Mouse (Mus musculus) olfactory bulb, adult 2 months (tissue): ENCODE results near the gene Tbc1d23.

Source experiments
- CTCF ChIP-seq: fragments of 200-500 bp; IDR thresholded peaks from 2 replicates; pipeline ENCODE4 v1.5.1; 2012; ENCODE audit warnings: low read depth, mild to moderate bottlenecking, low read length, moderate library complexity; ENCODE audit not compliant: insufficient read depth
- POLR2A ChIP-seq: fragments of 200-500 bp; IDR thresholded peaks from 2 replicates; pipeline ENCODE4 v1.6.1; 2012; ENCODE audit warnings: mild to moderate bottlenecking, low read depth, low read length, moderate library complexity; ENCODE audit not compliant: insufficient read depth

DNA sequence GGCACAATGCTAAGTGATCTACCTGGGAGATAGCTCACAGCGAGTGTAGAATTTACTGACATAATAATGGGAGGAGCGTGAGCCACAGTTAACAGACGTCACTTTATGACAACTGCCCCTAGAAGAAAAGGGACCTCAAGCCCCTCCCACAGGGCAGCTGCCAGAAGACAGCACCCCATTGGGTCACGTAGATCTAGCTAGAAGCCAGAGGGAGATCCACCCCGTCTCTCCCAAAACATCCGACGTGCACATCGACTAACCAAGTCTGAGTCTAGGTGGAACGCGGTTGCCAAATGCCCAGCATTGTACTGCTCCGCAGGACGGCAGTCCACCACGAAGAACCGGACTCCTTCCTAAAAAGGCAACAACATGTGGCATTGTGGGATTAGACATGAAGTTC lies 40.1 kb downstream of the Tbc1d23 start:
- TF ChIP-seq CTCF (no peak), POLR2A (no peak)
